In genomic region chr12:79629945-79630850, GRCm38 (mm10) we compare ENCODE assay signal across 10 mouse cellular contexts.
A peak's percentile ranks its signal among the peaks of the same experiment; 100 is the strongest.
DNase-seq lines count a peak whose midpoint lies in the region; ATAC-seq and TF ChIP-seq lines count a peak whose summit lies in the region.
"Had no signal": no experiment of that assay in that cellular context is flagged by ENCODE, and none has a peak within 500 bp of the region (broad histone marks: within the 10 kb centered on the region; RNA-seq: fewer than 3 reads in every experiment).

No protein-coding gene starts in this region.

- H3K9ac ChIP-seq in heart, embryonic 16.5 days (ENCODE audit: low read length) = no peak overlapping the region

- 66% methylated on average over 7 of the region's 7 CpGs for WGBS in heart, embryonic 16.5 days

- H3K27me3 ChIP-seq in heart, embryonic 16.5 days (ENCODE audit: control insufficient read depth, insufficient read depth, low read length) = no peaks in the 10 kb centered on the region

- 0 out of 2 replicates have a peak, but pooled peaks have one; percentile 45 for ATAC-seq in heart, embryonic 16.5 days (replicated peaks; ENCODE audit: extremely low read depth, insufficient read depth, low FRiP score)
- peak; percentile 30; the same call in 1 of the 2 replicates for ATAC-seq in megakaryocyte progenitor cell, adult 5-6 weeks (replicated peaks; ENCODE audit: poor library complexity)

- no peak for TF ChIP-seq CTCF in layer of hippocampus, adult 2 months (conservative IDR thresholded peaks at IDR 0.05)

- H3K36me3 ChIP-seq in heart, embryonic 16.5 days (ENCODE audit: control insufficient read depth, insufficient read depth) = no peaks in the 10 kb centered on the region

- DNase-seq in layer of hippocampus, adult 2 months (ENCODE audit: low spot score in 2 of 2) = no peak
- DNase-seq in layer of hippocampus, postnatal 36 days = no peak
- DNase-seq in MEL-GATA-1-ER (ENCODE audit: extremely low read depth, low read depth) = peak; percentile 48
- no peak for DNase-seq in frontal cortex, postnatal 14 days (ENCODE audit: low spot score in 2 of 2)
- DNase-seq in kidney, adult 9 months = no peak
- DNase-seq in adrenal gland, adult 18-20 months (ENCODE audit: low spot score in 2 of 2) = no peak
- DNase-seq: gastrocnemius, postnatal 36 days had no signal

- no peak overlapping the region for H3K4me3 ChIP-seq in layer of hippocampus, adult 2 months
- no peak overlapping the region for H3K4me3 ChIP-seq in heart, embryonic 16.5 days (ENCODE audit: low read length)
- H3K4me3 ChIP-seq: myocyte had no signal

- H3K9me3 ChIP-seq in heart, embryonic 16.5 days (replicated peaks; ENCODE audit: control insufficient read depth, low read length) = no peaks in the 10 kb centered on the region

- H3K27ac ChIP-seq in layer of hippocampus, adult 2 months = peak overlapping the region; percentile 68
- peak overlapping the region; percentile 38 for H3K27ac ChIP-seq in heart, embryonic 16.5 days (ENCODE audit: low read length)

- H3K4me2 ChIP-seq in heart, embryonic 16.5 days (ENCODE audit: low read depth, low read length) = no peak overlapping the region

- H3K4me1 ChIP-seq in heart, embryonic 16.5 days (ENCODE audit: control insufficient read depth, insufficient read depth, low read length) = peaks cover 9% of the 10 kb centered on the region
